Mouse (Mus musculus): Measurements from ENCODE around the gene Gpr1. TPM values are rescaled to one million over a fixed set of nuclear protein-coding genes. Genes with fewer than 3 reads are reported as not detected.
"Not testable (repeated sequence)": the region's sequence is repeated elsewhere in the genome, so short reads cannot be mapped to it uniquely, and the experiment has no call there.

Gene Gpr1
- polyA plus RNA-seq, 1 experiment from 2014 or later: 0.17 TPM

GRCm38 (mm10) chr1:63140231-63140630 lies 74.1 kb downstream of the Gpr1 start:
- WGBS: 95% methylated on average over 13 of the region's 13 CpGs
- no peak overlapping the region for H3K4me3 ChIP-seq (replicated peaks; ENCODE audit: low read depth, low read length)
- peaks cover 19% of the 10 kb centered on the region; the same call in 1 of the 2 replicates for H3K36me3 ChIP-seq (ENCODE audit: insufficient read depth, low read length)
- no peak for DNase-seq (ENCODE audit: low spot score)
- no peak overlapping the region for H3K4me2 ChIP-seq (ENCODE audit: low read length)
- H3K27ac ChIP-seq: no peak overlapping the region
- H3K9me3 ChIP-seq (replicated peaks; ENCODE audit: low read length): no peaks in the 10 kb centered on the region
- no peak for TF ChIP-seq CTCF (IDR thresholded peaks at IDR 0.05; ENCODE audit: low read depth)
- no peak for ATAC-seq (replicated peaks; ENCODE audit: low FRiP score, low read depth)
- no peak overlapping the region for H3K9ac ChIP-seq (ENCODE audit: low read depth, low read length)
- no peaks in the 10 kb centered on the region for H3K27me3 ChIP-seq (ENCODE audit: insufficient read depth, low read length)
- H3K4me1 ChIP-seq (replicated peaks; ENCODE audit: insufficient read depth, low read length): no peaks in the 10 kb centered on the region

- not testable (repeated sequence) for H3K27me3 ChIP-seq (ENCODE audit: insufficient read depth, low read length); H3K4me2 ChIP-seq (ENCODE audit: low read length); H3K4me1 ChIP-seq (replicated peaks; ENCODE audit: insufficient read depth, low read length); ATAC-seq (replicated peaks; ENCODE audit: low FRiP score, low read depth); H3K27ac ChIP-seq; H3K9me3 ChIP-seq (replicated peaks; ENCODE audit: low read length); H3K9ac ChIP-seq (ENCODE audit: low read depth, low read length); DNase-seq (ENCODE audit: low spot score); H3K4me3 ChIP-seq (replicated peaks; ENCODE audit: low read depth, low read length)
- H3K36me3 ChIP-seq (ENCODE audit: insufficient read depth, low read length): 0 out of 2 replicates have a peak, but pooled peaks cover 11% of the 10 kb centered on the region
- 82% methylated on average over 1 of the region's 1 CpGs for WGBS
These were observed 75.8 kb downstream of the Gpr1 start for GRCm38 (mm10) chr1:63138586-63138985.

- TF ChIP-seq CTCF (IDR thresholded peaks at IDR 0.05; ENCODE audit: low read depth): no peak
- Histone ChIP-seq H3K9me3 (replicated peaks; ENCODE audit: low read length) (no peaks in the 10 kb centered on the region), H3K4me2 (ENCODE audit: low read length) (no peak overlapping the region), H3K27ac (no peak overlapping the region), H3K27me3 (ENCODE audit: insufficient read depth, low read length) (no peaks in the 10 kb centered on the region), H3K9ac (ENCODE audit: low read depth, low read length) (no peak overlapping the region), H3K4me3 (replicated peaks; ENCODE audit: low read depth, low read length) (no peak overlapping the region), H3K36me3 (ENCODE audit: insufficient read depth, low read length) (0 out of 2 replicates have a peak, but pooled peaks cover 11% of the 10 kb centered on the region), H3K4me1 (replicated peaks; ENCODE audit: insufficient read depth, low read length) (no peaks in the 10 kb centered on the region)
- ATAC-seq (replicated peaks; ENCODE audit: low FRiP score, low read depth): no peak
- peak; percentile 3 for DNase-seq (ENCODE audit: low spot score)
- WGBS: 75% methylated on average over 2 of the region's 2 CpGs
These were observed 76.4 kb downstream of the Gpr1 start for GRCm38 (mm10) chr1:63137971-63138370.

- WGBS: 85% methylated on average over 3 of the region's 3 CpGs
These were observed 79.8 kb downstream of the Gpr1 start for GRCm38 (mm10) chr1:63134530-63134929.

More at GRCm38 (mm10) chr1:63134530-63134929, 79.8 kb downstream of the Gpr1 start:
- no peak overlapping the region for H3K4me2 ChIP-seq (ENCODE audit: low read length)
- no peaks in the 10 kb centered on the region for H3K4me1 ChIP-seq (replicated peaks; ENCODE audit: insufficient read depth, low read length)
- H3K4me3 ChIP-seq (replicated peaks; ENCODE audit: low read depth, low read length): no peak overlapping the region
- 0 out of 2 replicates have a peak, but pooled peaks cover 7% of the 10 kb centered on the region for H3K36me3 ChIP-seq (ENCODE audit: insufficient read depth, low read length)
- DNase-seq (ENCODE audit: low spot score): no peak
- TF ChIP-seq CTCF (IDR thresholded peaks at IDR 0.05; ENCODE audit: low read depth): no peak
- no peak overlapping the region for H3K9ac ChIP-seq (ENCODE audit: low read depth, low read length)
- H3K27me3 ChIP-seq (ENCODE audit: insufficient read depth, low read length): no peaks in the 10 kb centered on the region
- H3K9me3 ChIP-seq (replicated peaks; ENCODE audit: low read length): no peaks in the 10 kb centered on the region
- no peak for ATAC-seq (replicated peaks; ENCODE audit: low FRiP score, low read depth)
- no peak overlapping the region for H3K27ac ChIP-seq

Small RNA genes within 50 kb of the gene (microRNA-seq; reads per million reads assigned to microRNA genes)
- gene Gm24557 (not detected), gene Gm27512 (not detected)

Other genes starting within 250 kb of the Gpr1 start
- 6.2 and 6.5 TPM in 2 replicates for gene Ino80d, start 99.9 kb downstream of the Gpr1 start, polyA plus RNA-seq (2015; fragmentation: Nextera tagmentation; extraction: Ambion mirVana)
- gene Eef1b2, start 37.7 kb downstream of the Gpr1 start, polyA plus RNA-seq (2015; fragmentation: Nextera tagmentation; extraction: Ambion mirVana): 545 and 580 TPM in 2 replicates
- gene Ndufs1, start 37.7 kb downstream of the Gpr1 start, polyA plus RNA-seq (2015; fragmentation: Nextera tagmentation; extraction: Ambion mirVana): 178 and 181 TPM in 2 replicates
- 2.3 and 2.5 TPM in 2 replicates for gene Zdbf2, start 58.7 kb upstream of the Gpr1 start, polyA plus RNA-seq (2015; fragmentation: Nextera tagmentation; extraction: Ambion mirVana)
- gene Adam23, start 231.3 kb upstream of the Gpr1 start, polyA plus RNA-seq (2015; fragmentation: Nextera tagmentation; extraction: Ambion mirVana): 1.2 and 3.0 TPM in 2 replicates